Mouse (Mus musculus) ES-E14 (cell line): Measurements from ENCODE around the gene Cbll1. TPM values are rescaled to one million over a fixed set of nuclear protein-coding genes. Genes with fewer than 3 reads are reported as not detected.

Source experiments
- DNase-seq: peaks from one replicate; pipeline ENCODE4 v3.0.0-alpha.2; 2013; ENCODE audit warnings: low read depth, low spot score
- H3K27ac ChIP-seq: 2 replicates; pipeline ENCODE4 v1.5.1; 2012; ENCODE audit warnings: low read depth, mild to moderate bottlenecking, low read length, moderate library complexity, mixed read lengths; ENCODE audit not compliant: poor library complexity, insufficient read depth, severe bottlenecking
- H3K36me3 ChIP-seq: 2 replicates; pipeline ENCODE4 v1.6.1; 2012; ENCODE audit warnings: mild to moderate bottlenecking, low read length, moderate library complexity, mixed read lengths; ENCODE audit not compliant: control insufficient read depth, poor library complexity, insufficient read depth, severe bottlenecking
- H3K4me1 ChIP-seq, 2 experiments: fragments of 150-350 bp in 1 of 2; sonication (generic) in 1 of 2; 2 replicates each; pipeline ENCODE4 v1.6.1; 2012; ENCODE audit warnings: low read length in 2 of 2, mild to moderate bottlenecking in 1 of 2, mixed read lengths in 1 of 2; ENCODE audit not compliant: control insufficient read depth in 2 of 2, insufficient read depth in 2 of 2, poor library complexity in 1 of 2
- H3K4me3 ChIP-seq, 2 experiments: fragments of 150-350 bp in 1 of 2; sonication (generic) in 1 of 2; 2 replicates each; pipeline ENCODE4 v1.5.1; 2012; ENCODE audit warnings: low read length in 2 of 2, low read depth in 1 of 2, mild to moderate bottlenecking in 1 of 2, mixed read lengths in 1 of 2; ENCODE audit not compliant: insufficient read depth in 1 of 2, poor library complexity in 1 of 2, severe bottlenecking in 1 of 2
- H3K9ac ChIP-seq: 2 replicates; pipeline ENCODE4 v1.6.1; 2012; ENCODE audit warnings: low read depth, mild to moderate bottlenecking, low read length, mixed read lengths; ENCODE audit not compliant: poor library complexity, insufficient read depth, severe bottlenecking
- H3K9me3 ChIP-seq: fragments of 150-350 bp; sonication (generic); 2 replicates; pipeline ENCODE4 v1.6.1; 2012; ENCODE audit warnings: low read depth, mild to moderate bottlenecking, low read length; ENCODE audit not compliant: control insufficient read depth, insufficient read depth
- CHD2 ChIP-seq: IDR thresholded peaks from 2 replicates; pipeline ENCODE4 v1.6.1; 2014; ENCODE audit warnings: mild to moderate bottlenecking, low read depth, low read length, inconsistent platforms
- HCFC1 ChIP-seq: IDR thresholded peaks from 2 replicates; pipeline ENCODE4 v1.6.1; 2012; ENCODE audit warnings: low read length, inconsistent platforms, borderline replicate concordance; ENCODE audit not compliant: insufficient read depth
- MAFK ChIP-seq: IDR thresholded peaks from 2 replicates; pipeline ENCODE4 v1.6.1; 2014; ENCODE audit warnings: mild to moderate bottlenecking, low read depth, low read length, inconsistent platforms; ENCODE audit not compliant: insufficient read depth
- ZC3H11A ChIP-seq: IDR thresholded peaks from 2 replicates; pipeline ENCODE4 v1.6.1; 2012; ENCODE audit warnings: low read depth, mild to moderate bottlenecking, inconsistent platforms, low read length, borderline replicate concordance
- ZNF384 ChIP-seq: IDR thresholded peaks from 2 replicates; pipeline ENCODE4 v1.6.1; 2012; ENCODE audit warnings: low read depth, low read length, inconsistent platforms
- in situ Hi-C, 2 experiments: fragments of 600-800 bp; cut with MboI; formaldehyde crosslinking; loops; one replicate each; pipeline ENCODE4 v1.15.1; 2025; ENCODE audit warnings: low sequenced_read_pairs in 2 of 2, inconsistent platforms in 1 of 2; ENCODE audit not compliant: unreplicated experiment in 2 of 2
- total RNA-seq: library from RNA; depleted of rRNA; stranded (reverse); fragments of 300-350 nt; gene quantifications from 2 replicates; pipeline ENCODE4 v1.2.3, GENCODE M21; 2012

Gene Cbll1
- total RNA-seq, 1 experiment = 6.6 TPM

DNA sequence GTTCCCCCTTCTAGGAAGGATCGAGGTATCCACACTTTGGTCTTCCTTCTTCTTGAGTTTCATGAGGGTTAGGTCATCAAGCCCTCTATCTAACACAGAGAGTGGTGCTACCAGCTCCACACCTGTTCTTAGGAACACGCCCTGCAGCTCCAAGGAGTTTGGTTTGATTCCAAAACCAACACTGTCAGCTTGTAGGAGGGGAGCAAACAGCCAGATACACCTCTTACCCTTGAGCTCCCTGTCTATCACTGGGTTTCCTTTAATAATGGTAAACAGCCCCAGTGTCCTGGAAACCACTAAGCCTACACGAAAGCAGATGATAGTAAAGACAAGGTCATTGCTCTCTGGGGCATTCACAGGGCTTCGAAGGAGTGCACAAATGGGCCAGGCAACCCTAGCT, 40.9 kb downstream of the Cbll1 start:
- H3K36me3 ChIP-seq = no peaks in the 10 kb centered on the region
- H3K4me1 ChIP-seq = no peaks in the 10 kb centered on the region
- no peak overlapping the region for H3K4me3 ChIP-seq
- no peak overlapping the region for H3K9ac ChIP-seq
- DNase-seq = no peak
- TF ChIP-seq ZNF384 = no peak
- no peak for TF ChIP-seq MAFK
- no peak for TF ChIP-seq CHD2
- TF ChIP-seq HCFC1 = no peak
- no peak for TF ChIP-seq ZC3H11A
- H3K9me3 ChIP-seq = no peaks in the 10 kb centered on the region
- H3K27ac ChIP-seq = no peak overlapping the region
- in situ Hi-C loops = no loop called here

DNA sequence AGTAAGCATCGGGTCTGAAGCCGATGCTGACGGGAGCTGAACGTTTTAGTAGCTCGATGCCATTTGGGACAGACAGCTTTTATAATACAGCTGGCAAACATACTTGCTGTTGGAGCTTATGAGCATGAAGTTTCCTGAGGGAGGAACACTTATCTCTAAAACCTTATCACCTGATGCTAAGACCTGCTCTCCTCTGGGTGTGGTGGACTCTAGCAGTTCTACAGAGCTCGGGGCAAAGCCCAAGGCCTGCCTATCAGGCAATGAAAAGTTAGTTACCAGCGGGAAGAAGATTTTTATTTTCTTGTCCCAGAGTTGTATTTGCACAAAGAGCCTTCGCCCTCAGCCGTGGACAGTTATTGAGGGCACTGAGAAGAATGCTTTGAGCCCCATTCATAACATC, 43.1 kb downstream of the Cbll1 start:
- no peak for TF ChIP-seq CHD2
- no peak for TF ChIP-seq ZC3H11A
- TF ChIP-seq MAFK = no peak
- TF ChIP-seq ZNF384 = no peak
- TF ChIP-seq HCFC1 = no peak
- in situ Hi-C loops = no loop called here

DNA sequence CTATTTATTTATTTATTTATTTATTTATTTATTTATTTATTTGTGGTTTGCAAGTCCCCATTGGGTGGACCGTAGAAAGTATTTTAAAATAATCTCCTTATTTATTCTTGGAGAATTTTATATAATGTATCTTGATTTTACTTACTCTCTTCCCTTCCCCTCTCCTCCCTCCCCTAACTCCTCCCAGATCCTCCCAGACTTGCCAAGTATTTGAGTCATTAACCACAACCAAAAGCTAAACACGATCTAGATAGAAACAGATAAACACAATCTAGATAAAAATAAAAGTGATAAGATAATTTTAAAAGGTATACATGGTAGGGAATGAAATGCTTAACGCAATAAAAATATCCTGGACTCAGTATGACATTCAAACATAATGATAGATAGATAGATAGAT, 50.1 kb downstream of the Cbll1 start:
- Histone ChIP-seq H3K27ac (no peak overlapping the region), H3K36me3 (no peaks in the 10 kb centered on the region), H3K9ac (no peak overlapping the region), H3K4me1 (no peaks in the 10 kb centered on the region), H3K9me3 (no peaks in the 10 kb centered on the region), H3K4me3 (no peak overlapping the region)
- TF ChIP-seq MAFK (no peak), ZC3H11A (no peak), HCFC1 (no peak), ZNF384 (no peak), CHD2 (no peak)
- no peak for DNase-seq
- in situ Hi-C loops = no loop called here

More for the DNA sequence above, 43.1 kb downstream of the Cbll1 start:
- H3K27ac ChIP-seq = no peak overlapping the region
- no peaks in the 10 kb centered on the region for H3K4me1 ChIP-seq
- no peaks in the 10 kb centered on the region for H3K9me3 ChIP-seq
- H3K36me3 ChIP-seq = no peaks in the 10 kb centered on the region
- DNase-seq = no peak
- no peak overlapping the region for H3K4me3 ChIP-seq
- H3K9ac ChIP-seq = no peak overlapping the region

DNA sequence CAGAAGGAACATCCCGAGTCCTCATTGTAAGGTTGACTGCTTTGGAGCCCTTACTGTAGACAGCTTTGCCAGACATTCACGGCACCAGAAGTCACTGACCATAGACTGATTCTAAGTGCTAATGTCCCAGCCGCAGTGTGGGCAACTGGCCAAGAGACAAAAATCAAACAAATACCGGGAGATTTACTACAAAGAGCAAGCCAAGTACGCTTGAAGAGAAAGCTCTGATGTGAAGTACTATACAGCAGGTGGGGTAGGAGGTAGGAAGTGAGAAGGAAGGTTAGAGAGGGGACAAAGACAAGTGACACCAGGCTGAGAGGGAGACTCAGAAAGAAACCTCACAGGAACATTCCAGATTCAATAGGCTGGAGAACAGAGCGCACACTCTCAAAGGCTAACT, 54.6 kb downstream of the Cbll1 start:
- no peaks in the 10 kb centered on the region for H3K9me3 ChIP-seq
- TF ChIP-seq MAFK (no peak), ZNF384 (no peak), ZC3H11A (no peak), HCFC1 (no peak), CHD2 (no peak)
- H3K27ac ChIP-seq = no peak overlapping the region
- no peaks in the 10 kb centered on the region for H3K4me1 ChIP-seq
- H3K9ac ChIP-seq = no peak overlapping the region
- H3K4me3 ChIP-seq = no peak overlapping the region
- no peaks in the 10 kb centered on the region for H3K36me3 ChIP-seq
- in situ Hi-C loops = no loop called here
- no peak for DNase-seq

DNA sequence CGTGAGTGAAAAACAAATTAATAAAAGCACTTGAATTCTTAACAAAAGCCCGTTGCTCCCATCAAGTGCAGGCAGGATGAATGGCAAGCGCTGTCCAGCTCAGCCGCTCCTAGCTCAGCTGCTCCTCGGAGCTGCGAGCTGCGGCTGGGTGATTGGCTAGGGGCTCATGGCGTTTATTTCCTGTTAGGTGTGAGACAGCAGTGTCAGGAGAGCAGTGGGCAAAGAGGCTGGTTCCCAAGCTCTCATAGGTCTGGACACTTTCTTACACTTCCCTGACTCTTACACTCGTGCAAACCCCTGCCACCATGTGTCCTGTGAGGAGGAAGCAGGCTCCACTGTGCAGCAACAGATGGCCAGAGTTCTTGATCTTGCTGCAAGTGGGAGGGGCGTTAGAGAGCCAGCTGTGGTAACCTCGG, 55.3 kb downstream of the Cbll1 start:
- no peak for TF ChIP-seq CHD2
- no peak for TF ChIP-seq ZC3H11A
- no peak for TF ChIP-seq ZNF384
- TF ChIP-seq MAFK = no peak
- TF ChIP-seq HCFC1 = no peak
- in situ Hi-C loops = no loop called here
- Histone ChIP-seq H3K9ac (no peak overlapping the region), H3K4me3 (no peak overlapping the region), H3K4me1 (no peaks in the 10 kb centered on the region), H3K27ac (no peak overlapping the region), H3K36me3 (no peaks in the 10 kb centered on the region), H3K9me3 (no peaks in the 10 kb centered on the region)
- DNase-seq = peak; percentile 4
